Mouse (Mus musculus) lung, embryonic 14.5 days (tissue): ENCODE data around the gene Ttc7b. TPM values are rescaled to one million over a fixed set of nuclear protein-coding genes. Genes with fewer than 3 reads are reported as not detected.
A peak's percentile ranks its signal among the peaks of the same experiment; 100 is the strongest.

Experiments
- ATAC-seq: fragments of 200-750 bp; cut with Nextera tagmentation; 2 replicates; pipeline ENCODE4 v1.8.0; 2017; ENCODE audit warnings: mild to moderate bottlenecking, moderate TSS enrichment, moderate library complexity; ENCODE audit not compliant: insufficient read depth
- DNase-seq: peaks from one replicate; pipeline ENCODE4 v3.0.0-alpha.2; 2015
- H3K27ac ChIP-seq: fragments of 300-500 bp; sonication (generic); 2 replicates; pipeline ENCODE4 v1.5.1; 2014; ENCODE audit warnings: low read depth, mild to moderate bottlenecking, moderate library complexity
- H3K27me3 ChIP-seq: fragments of 300-500 bp; sonication (generic); 2 replicates; pipeline ENCODE4 v1.6.1; 2014; ENCODE audit warnings: low read length, control low read depth; ENCODE audit not compliant: insufficient read depth
- H3K36me3 ChIP-seq: fragments of 300-500 bp; sonication (generic); 2 replicates; pipeline ENCODE4 v1.6.1; 2014; ENCODE audit warnings: control low read depth; ENCODE audit not compliant: insufficient read depth
- H3K4me1 ChIP-seq: fragments of 300-500 bp; sonication (generic); 2 replicates; pipeline ENCODE4 v1.6.1; 2014; ENCODE audit warnings: antibody characterized with exemption, control low read depth; ENCODE audit not compliant: insufficient read depth
- H3K4me2 ChIP-seq: fragments of 300-500 bp; sonication (generic); 2 replicates; pipeline ENCODE4 v1.6.1; 2014; ENCODE audit warnings: mild to moderate bottlenecking
- H3K4me3 ChIP-seq: fragments of 300-500 bp; sonication (generic); 2 replicates; pipeline ENCODE4 v1.5.1; 2014; ENCODE audit warnings: low read depth, low read length
- H3K9ac ChIP-seq: fragments of 300-500 bp; sonication (generic); 2 replicates; pipeline ENCODE4 v1.6.1; 2014
- H3K9me3 ChIP-seq: fragments of 300-500 bp; sonication (generic); 2 replicates; pipeline ENCODE4 v1.6.1; 2016; ENCODE audit warnings: low read depth, low read length, control low read depth
- CTCF ChIP-seq: IDR thresholded peaks from 2 replicates; pipeline ENCODE4 v1.5.1; 2016; ENCODE audit warnings: antibody characterized with exemption, low read depth
- WGBS: fragments of 180-500 bp; shearing (Covaris S2); extraction: QIAGEN DNeasy Blood & Tissue Kit; methylation state at CpG from one replicate; pipeline ENCODE4 v1.1.7; 2014; 5-methylcytosine and 5-hydroxymethylcytosine counted together
- polyA plus RNA-seq: library from polyadenylated mRNA; unstranded; fragments of >200 nt; fragmentation: Nextera tagmentation; extraction: Ambion mirVana; gene quantifications from 2 replicates; pipeline ENCODE4 v1.2.1, GENCODE M21; 2014

The Ttc7b gene
- polyA plus RNA-seq, 1 experiment from 2014 or later: 8.1 TPM

- DNase-seq (no peak), ATAC-seq (no peak)
- Histone ChIP-seq H3K9ac (no peak overlapping the region), H3K36me3 (no peaks in the 10 kb centered on the region), H3K4me1 (no peaks in the 10 kb centered on the region), H3K27ac (no peak overlapping the region), H3K4me2 (no peak overlapping the region), H3K4me3 (no peak overlapping the region), H3K9me3 (no peaks in the 10 kb centered on the region), H3K27me3 (no peaks in the 10 kb centered on the region)
- 77% methylated on average over 6 of the region's 6 CpGs for WGBS
- TF ChIP-seq CTCF: no peak
Observed at GRCm38 (mm10) chr12:100420903-100421302, 99.7 kb downstream of the Ttc7b start.

- no peaks in the 10 kb centered on the region for H3K36me3 ChIP-seq
- WGBS: 63% methylated on average over 9 of the region's 9 CpGs
- no peak for TF ChIP-seq CTCF
- no peaks in the 10 kb centered on the region for H3K9me3 ChIP-seq
- no peak overlapping the region for H3K4me3 ChIP-seq
- H3K27me3 ChIP-seq: no peaks in the 10 kb centered on the region
- no peak for DNase-seq
- H3K4me1 ChIP-seq: no peaks in the 10 kb centered on the region
- no peak overlapping the region for H3K9ac ChIP-seq
- H3K4me2 ChIP-seq: no peak overlapping the region
- ATAC-seq: no peak
- no peak overlapping the region for H3K27ac ChIP-seq
Observed at GRCm38 (mm10) chr12:100419946-100420874, 100.4 kb downstream of the Ttc7b start.

- Histone ChIP-seq H3K4me1 (no peaks in the 10 kb centered on the region), H3K4me2 (no peak overlapping the region), H3K27me3 (no peaks in the 10 kb centered on the region), H3K27ac (no peak overlapping the region), H3K36me3 (peaks cover 15% of the 10 kb centered on the region), H3K9ac (no peak overlapping the region), H3K9me3 (no peaks in the 10 kb centered on the region), H3K4me3 (no peak overlapping the region)
- DNase-seq (no peak), ATAC-seq (no peak)
- no peak for TF ChIP-seq CTCF
- 62% methylated on average over 6 of the region's 6 CpGs for WGBS
Observed at GRCm38 (mm10) chr12:100415802-100416201, 104.8 kb downstream of the Ttc7b start.

- Histone ChIP-seq H3K36me3 (peaks cover 15% of the 10 kb centered on the region), H3K27me3 (no peaks in the 10 kb centered on the region), H3K4me3 (no peak overlapping the region), H3K9me3 (no peaks in the 10 kb centered on the region), H3K27ac (no peak overlapping the region), H3K4me1 (no peaks in the 10 kb centered on the region), H3K4me2 (no peak overlapping the region), H3K9ac (no peak overlapping the region)
- ATAC-seq: peak; percentile 71
- WGBS: 56% methylated on average over 14 of the region's 14 CpGs
- no peak for TF ChIP-seq CTCF
- no peak for DNase-seq
Observed at GRCm38 (mm10) chr12:100414717-100415398, 105.8 kb downstream of the Ttc7b start.

GRCm38 (mm10) chr12:100408714-100409113, 111.9 kb downstream of the Ttc7b start:
- peaks cover 8% of the 10 kb centered on the region for H3K4me1 ChIP-seq
- no peaks in the 10 kb centered on the region for H3K9me3 ChIP-seq
- H3K4me3 ChIP-seq: no peak overlapping the region
- 84% methylated on average over 11 of the region's 11 CpGs for WGBS
- TF ChIP-seq CTCF: no peak
- DNase-seq (no peak), ATAC-seq (no peak)
- peaks cover 3% of the 10 kb centered on the region for H3K36me3 ChIP-seq
- no peaks in the 10 kb centered on the region for H3K27me3 ChIP-seq
- no peak overlapping the region for H3K9ac ChIP-seq
- peak overlapping the region; percentile 48; the same call in 1 of the 2 replicates for H3K27ac ChIP-seq
- H3K4me2 ChIP-seq: no peak overlapping the region

GRCm38 (mm10) chr12:100408143-100408542, 112.5 kb downstream of the Ttc7b start:
- no peak for TF ChIP-seq CTCF
- WGBS: 79% methylated on average over 8 of the region's 8 CpGs

GRCm38 (mm10) chr12:100407371-100407770, 113.3 kb downstream of the Ttc7b start:
- Histone ChIP-seq H3K4me1 (peaks cover 8% of the 10 kb centered on the region), H3K9me3 (no peaks in the 10 kb centered on the region), H3K27ac (peak overlapping the region; percentile 54; the same call in 1 of the 2 replicates), H3K9ac (no peak overlapping the region), H3K27me3 (no peaks in the 10 kb centered on the region), H3K4me3 (no peak overlapping the region), H3K4me2 (no peak overlapping the region), H3K36me3 (peaks cover 9% of the 10 kb centered on the region)
- peak; percentile 87 for ATAC-seq
- 35% methylated on average over 7 of the region's 7 CpGs for whole genome bisulfite sequencing
- TF ChIP-seq CTCF: no peak
- DNase-seq: peak; percentile 77

More at GRCm38 (mm10) chr12:100408143-100408542, 112.5 kb downstream of the Ttc7b start:
- DNase-seq: no peak
- Histone ChIP-seq H3K27ac (peak overlapping the region; percentile 48; the same call in 1 of the 2 replicates), H3K9me3 (no peaks in the 10 kb centered on the region), H3K4me2 (no peak overlapping the region), H3K4me1 (peaks cover 8% of the 10 kb centered on the region), H3K9ac (no peak overlapping the region), H3K27me3 (no peaks in the 10 kb centered on the region), H3K36me3 (peaks cover under 1% of the 10 kb centered on the region; the same call in 1 of the 2 replicates), H3K4me3 (no peak overlapping the region)
- no peak for ATAC-seq
